Mouse (Mus musculus) left cerebral cortex, postnatal 25 days (tissue): ENCODE data around the gene Nfib. TPM values are rescaled to one million over a fixed set of nuclear protein-coding genes. Genes with fewer than 3 reads are reported as not detected.
A peak's percentile ranks its signal among the peaks of the same experiment; 100 is the strongest.

Experiments used
- DNase-seq, 2 experiments: peaks; one replicate each; pipeline ENCODE4 v3.0.0; 2022; ENCODE audit warnings: low spot score in 2 of 2, mixed read lengths in 1 of 2
- intact Hi-C: fragments of 180-260 bp; cut with DNase I; formaldehyde crosslinking; loops from one replicate; pipeline ENCODE4 v1.15.1; 2025
- total RNA-seq, 2 experiments: library from RNA; stranded (reverse); gene quantifications; 2 replicates each; pipeline ENCODE4 v1.2.3; 2021

Gene Nfib
- total RNA-seq, 2 experiments from 2014 or later = 83.6 to 91.1 TPM

- no peak for DNase-seq
- intact Hi-C loops = loop anchor here (5.0 kb wide), 1 partner anchor 60 kb away; no protein-coding TSS in a partner anchor
Observed at GRCm38 (mm10) chr4:82552238-82552637, 153.3 kb downstream of the Nfib start.

- no peak for DNase-seq
- intact Hi-C loops = loop anchor here (5.0 kb wide), 1 partner anchor 62 kb away; no protein-coding TSS in a partner anchor
Observed at GRCm38 (mm10) chr4:82549762-82550380, 155.7 kb downstream of the Nfib start.

- no peak for DNase-seq
- intact Hi-C loops = no loop called here
Observed at GRCm38 (mm10) chr4:82548247-82548646, 157.3 kb downstream of the Nfib start.

GRCm38 (mm10) chr4:82543936-82544335, 161.6 kb downstream of the Nfib start:
- no peak for DNase-seq
- intact Hi-C loops = loop anchor here (2.0 to 5.0 kb wide), 2 partner anchors 251 to 1047 kb away; no protein-coding TSS in a partner anchor

DNA sequence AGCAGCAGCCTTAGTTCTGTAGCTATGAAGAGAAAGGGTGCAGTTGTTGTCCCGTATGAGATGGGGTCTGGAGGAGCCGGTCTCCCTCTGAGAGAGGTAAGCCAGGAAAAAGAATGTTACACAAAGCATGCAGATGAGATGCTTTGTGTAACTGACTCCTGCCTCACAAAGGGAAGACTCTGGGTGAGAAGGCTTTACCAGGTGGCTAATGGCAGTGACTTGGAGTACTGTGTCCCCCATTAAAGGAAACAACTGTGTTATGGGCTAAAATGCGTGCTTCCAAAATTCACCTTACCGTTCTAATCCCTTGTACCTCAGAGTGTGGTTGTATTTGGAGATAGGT, 162.2 kb downstream of the Nfib start:
- no peak for DNase-seq
- intact Hi-C loops = loop anchor here (2.0 to 5.0 kb wide), 2 partner anchors 251 to 1046 kb away; no protein-coding TSS in a partner anchor

- intact Hi-C loops = loop anchor here (1.0 to 5.0 kb wide), 3 partner anchors 250 to 1046 kb away; no protein-coding TSS in a partner anchor
- DNase-seq = peak in 1 of 2 experiments; percentile 80
Observed at GRCm38 (mm10) chr4:82542656-82543397, 162.7 kb downstream of the Nfib start.

GRCm38 (mm10) chr4:82541894-82542510, 163.5 kb downstream of the Nfib start:
- peak; percentile 85 to 93 for DNase-seq

GRCm38 (mm10) chr4:82540466-82540990, 165.0 kb downstream of the Nfib start:
- peak in 1 of 2 experiments; percentile 27 for DNase-seq
- intact Hi-C loops = loop anchor here (5.0 kb wide), 1 partner anchor 1043 kb away; no protein-coding TSS in a partner anchor

More at GRCm38 (mm10) chr4:82541894-82542510, 163.5 kb downstream of the Nfib start:
- intact Hi-C loops = loop anchor here (1.0 to 5.0 kb wide), 3 partner anchors 249 to 1045 kb away; no protein-coding TSS in a partner anchor

GRCm38 (mm10) chr4:82540048-82540410, 165.5 kb downstream of the Nfib start:
- no peak for DNase-seq

GRCm38 (mm10) chr4:82539406-82540047, 166.0 kb downstream of the Nfib start:
- intact Hi-C loops = loop anchor here (5.0 kb wide), 1 partner anchor 1042 kb away; no protein-coding TSS in a partner anchor
- DNase-seq = peak in 1 of 2 experiments; percentile 11

More at GRCm38 (mm10) chr4:82540048-82540410, 165.5 kb downstream of the Nfib start:
- intact Hi-C loops = loop anchor here (5.0 kb wide), 1 partner anchor 1043 kb away; no protein-coding TSS in a partner anchor

DNA sequence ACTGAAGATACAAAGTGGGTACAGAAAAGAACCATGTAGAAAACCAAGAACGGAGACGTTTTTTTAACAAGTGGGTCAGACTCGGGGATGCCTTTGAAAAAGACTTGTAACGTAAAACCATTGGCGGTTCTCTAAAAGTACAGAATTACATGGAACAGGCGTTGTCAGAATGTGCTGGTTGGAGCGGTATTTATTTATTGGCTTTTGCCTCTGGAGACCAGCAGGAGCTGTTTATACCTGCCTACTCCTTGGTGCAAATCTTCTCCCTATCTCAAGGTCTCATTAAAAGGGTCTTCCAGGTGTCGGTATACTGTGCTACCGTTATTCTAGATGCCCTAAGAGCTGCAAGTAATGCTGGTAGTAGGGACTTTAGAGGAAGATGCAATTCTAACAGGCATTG, 166.7 kb downstream of the Nfib start:
- peak in 1 of 2 experiments; percentile 7 for DNase-seq
- intact Hi-C loops = no loop called here

- DNase-seq = peak in 1 of 2 experiments; percentile 23
Observed at GRCm38 (mm10) chr4:82538069-82538811, 167.3 kb downstream of the Nfib start.

GRCm38 (mm10) chr4:82537279-82537967, 168.1 kb downstream of the Nfib start:
- peak; percentile 50 to 56 for DNase-seq
- intact Hi-C loops = loop anchor here (2.0 kb wide), 2 partner anchors 25 to 33 kb away; no protein-coding TSS in a partner anchor

More at GRCm38 (mm10) chr4:82538069-82538811, 167.3 kb downstream of the Nfib start:
- intact Hi-C loops = no loop called here

- intact Hi-C loops = loop anchor here (2.0 kb wide), 2 partner anchors 24 to 32 kb away; no protein-coding TSS in a partner anchor
- DNase-seq = peak in 1 of 2 experiments; percentile 34
Observed at GRCm38 (mm10) chr4:82536435-82537278, 168.9 kb downstream of the Nfib start.

GRCm38 (mm10) chr4:82535606-82536434, 169.7 kb downstream of the Nfib start:
- peak in 1 of 2 experiments; percentile 8 for DNase-seq
- intact Hi-C loops = loop anchor here (2.0 kb wide), 2 partner anchors 23 to 31 kb away; no protein-coding TSS in a partner anchor

GRCm38 (mm10) chr4:82533231-82533630, 172.3 kb downstream of the Nfib start:
- no peak for DNase-seq
- intact Hi-C loops = no loop called here
